Mouse (Mus musculus): Measurements from ENCODE around the gene Ralgapb. TPM values are rescaled to one million over a fixed set of nuclear protein-coding genes. Genes with fewer than 3 reads are reported as not detected.
A peak's percentile ranks its signal among the peaks of the same experiment; 100 is the strongest.
"Not testable (repeated sequence)": the region's sequence is repeated elsewhere in the genome, so short reads cannot be mapped to it uniquely, and the experiment has no call there.

The Ralgapb gene
- polyA plus RNA-seq, 1 experiment, result 18.8 TPM

DNA sequence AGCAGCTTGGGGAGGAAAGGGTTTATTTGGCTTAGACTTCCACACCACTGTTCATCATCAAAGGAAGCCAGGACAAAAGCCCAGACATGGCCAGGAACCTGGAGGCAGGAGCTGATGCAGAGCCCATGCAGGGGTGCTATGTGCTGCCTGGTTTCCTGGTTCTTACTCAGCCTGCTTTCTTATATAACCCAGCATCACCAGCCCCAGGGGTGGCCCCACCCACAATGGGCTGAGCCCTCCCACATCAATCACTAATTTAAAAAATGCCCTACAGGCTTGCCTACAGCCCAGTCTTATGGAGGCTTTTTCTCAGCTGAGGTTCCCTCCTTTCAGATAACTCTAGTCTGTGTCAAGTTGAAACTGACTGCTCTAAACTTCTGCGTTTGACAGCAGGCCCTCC lies 31.8 kb upstream of the Ralgapb start:
- no peak overlapping the region for H3K27ac ChIP-seq (replicated peaks; ENCODE audit: low read depth, low read length)
- H3K4me3 ChIP-seq (ENCODE audit: insufficient read depth, low read depth, low read length), result no peak overlapping the region
- no peaks in the 10 kb centered on the region for H3K4me1 ChIP-seq (ENCODE audit: control insufficient read depth, insufficient read depth, insufficient read length, low read length)

DNA sequence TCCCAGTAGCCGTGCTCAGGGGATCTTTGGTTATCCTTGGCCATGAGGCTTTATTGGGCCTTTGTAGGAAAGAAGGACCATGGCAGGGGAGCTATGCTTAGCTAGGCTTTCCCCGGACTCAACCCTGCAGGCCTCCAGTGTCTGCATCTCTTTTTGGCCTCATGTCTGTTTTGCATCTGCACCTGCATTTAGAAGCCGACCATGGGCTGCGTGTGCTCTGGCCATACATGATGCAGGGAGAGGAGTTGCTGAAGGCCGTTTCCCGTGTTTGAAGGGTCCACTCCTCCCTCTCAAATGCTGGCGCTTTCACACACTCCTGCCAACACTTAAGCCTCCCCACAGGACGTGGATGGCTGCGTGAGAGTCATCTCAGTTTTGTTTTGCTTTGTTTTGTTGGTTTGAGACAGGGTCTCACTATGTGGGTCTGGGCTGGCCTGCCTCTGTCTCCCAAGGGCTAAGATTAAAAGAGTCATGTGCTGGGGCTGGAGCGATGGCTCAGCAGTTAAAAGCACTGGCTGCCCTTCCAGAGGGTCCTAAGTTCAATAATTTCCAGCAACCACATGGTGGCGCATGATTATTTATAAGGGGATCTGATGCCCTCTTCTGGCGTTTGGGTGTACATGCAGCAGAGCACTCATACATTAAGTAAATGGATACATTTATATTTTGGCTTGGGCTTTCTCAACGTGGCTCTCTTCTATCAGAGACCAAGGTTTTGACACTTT lies 30.1 kb upstream of the Ralgapb start:
- Histone ChIP-seq H3K4me3 (ENCODE audit: insufficient read depth, low read depth, low read length) (no peak overlapping the region), H3K27ac (replicated peaks; ENCODE audit: low read depth, low read length) (no peak overlapping the region), H3K4me1 (ENCODE audit: control insufficient read depth, insufficient read depth, insufficient read length, low read length) (no peaks in the 10 kb centered on the region)

DNA sequence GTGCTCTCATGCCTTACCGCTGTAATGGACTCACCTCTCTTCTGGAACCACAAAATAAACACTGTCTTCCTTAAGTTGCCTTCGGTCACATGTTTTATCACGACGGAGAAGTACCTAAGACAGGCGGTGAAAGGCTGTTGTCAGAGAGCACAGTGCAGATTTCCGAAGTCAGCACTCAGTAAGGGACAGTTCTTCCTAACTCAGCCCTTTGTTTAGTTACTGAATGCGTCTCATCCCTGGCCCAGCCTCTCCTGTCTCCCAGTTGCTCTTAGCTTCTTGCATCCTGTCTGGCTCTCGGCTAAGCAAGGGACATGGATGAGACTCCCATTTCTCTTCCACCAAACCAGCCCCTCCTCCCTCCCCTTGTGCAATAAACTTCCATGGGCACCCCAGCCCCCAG lies 23.6 kb upstream of the Ralgapb start:
- H3K4me3 ChIP-seq (ENCODE audit: insufficient read depth, low read depth, low read length), result no peak overlapping the region
- no peak overlapping the region for H3K27ac ChIP-seq (replicated peaks; ENCODE audit: low read depth, low read length)
- H3K4me1 ChIP-seq (ENCODE audit: control insufficient read depth, insufficient read depth, insufficient read length, low read length), result no peaks in the 10 kb centered on the region

DNA sequence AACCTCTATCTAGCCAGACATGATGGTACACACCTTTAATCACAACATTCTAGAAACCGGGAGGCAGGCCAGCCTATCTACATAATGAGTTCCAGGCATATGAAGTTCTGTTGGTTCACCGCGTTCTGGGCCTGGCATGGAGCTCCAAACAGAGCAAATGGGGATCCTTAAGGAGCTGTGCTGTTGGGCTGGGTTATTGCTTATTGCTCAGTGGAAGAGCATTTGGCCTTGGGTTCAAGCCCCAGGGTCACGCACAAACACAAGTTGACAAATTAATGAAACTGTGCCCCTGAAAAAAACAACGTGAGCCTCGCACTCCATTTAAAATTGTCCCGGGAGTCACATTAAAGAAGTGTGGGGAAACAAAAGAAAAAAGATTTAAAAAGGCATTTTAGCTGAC lies 20.2 kb upstream of the Ralgapb start:
- Histone ChIP-seq H3K27ac (replicated peaks; ENCODE audit: low read depth, low read length) (no peak overlapping the region), H3K4me3 (ENCODE audit: insufficient read depth, low read depth, low read length) (no peak overlapping the region), H3K4me1 (ENCODE audit: control insufficient read depth, insufficient read depth, insufficient read length, low read length) (no peaks in the 10 kb centered on the region)

GRCm38 (mm10) chr2:158396369-158396768 lies 13.3 kb upstream of the Ralgapb start:
- Histone ChIP-seq H3K4me1 (ENCODE audit: control insufficient read depth, insufficient read depth, insufficient read length, low read length) (no peaks in the 10 kb centered on the region), H3K27ac (replicated peaks; ENCODE audit: low read depth, low read length) (no peak overlapping the region), H3K4me3 (ENCODE audit: insufficient read depth, low read depth, low read length) (no peak overlapping the region)

GRCm38 (mm10) chr2:158397140-158397539 lies 12.5 kb upstream of the Ralgapb start:
- H3K27ac ChIP-seq (replicated peaks; ENCODE audit: low read depth, low read length); H3K4me3 ChIP-seq (ENCODE audit: insufficient read depth, low read depth, low read length); H3K4me1 ChIP-seq (ENCODE audit: control insufficient read depth, insufficient read depth, insufficient read length, low read length): not testable (repeated sequence)

DNA sequence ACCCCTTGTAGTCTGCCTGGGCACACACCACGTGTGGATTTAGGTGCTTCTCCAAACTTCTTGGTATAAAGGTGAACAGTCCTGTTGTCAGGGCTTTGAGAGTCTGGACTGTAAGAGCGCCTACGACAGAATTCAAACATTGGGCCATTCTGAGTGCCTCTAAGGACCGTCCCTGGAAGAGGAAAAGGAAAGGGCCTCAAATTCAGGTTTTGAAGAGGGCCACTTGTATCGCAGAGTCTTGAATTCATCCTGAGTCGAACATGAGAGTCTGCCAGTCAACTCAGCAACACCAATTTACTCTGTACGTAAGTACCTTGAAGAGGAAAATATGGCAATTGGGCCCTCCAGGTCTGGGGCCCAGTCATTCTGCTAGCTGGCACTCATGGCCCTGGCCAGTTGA lies 6.7 kb upstream of the Ralgapb start:
- H3K27ac ChIP-seq (replicated peaks; ENCODE audit: low read depth, low read length), result no peak overlapping the region
- no peaks in the 10 kb centered on the region for H3K4me1 ChIP-seq (ENCODE audit: control insufficient read depth, insufficient read depth, insufficient read length, low read length)
- no peak overlapping the region for H3K4me3 ChIP-seq (ENCODE audit: insufficient read depth, low read depth, low read length)

GRCm38 (mm10) chr2:158408997-158409594 lies 552 bp upstream of the Ralgapb start:
- Histone ChIP-seq H3K27ac (replicated peaks; ENCODE audit: low read depth, low read length) (0 out of 2 replicates have a peak overlapping the region, but pooled peaks have one; percentile 36), H3K4me1 (ENCODE audit: control insufficient read depth, insufficient read depth, insufficient read length, low read length) (peaks cover 16% of the 10 kb centered on the region), H3K4me3 (ENCODE audit: insufficient read depth, low read depth, low read length) (peak overlapping the region; percentile 59)

DNA sequence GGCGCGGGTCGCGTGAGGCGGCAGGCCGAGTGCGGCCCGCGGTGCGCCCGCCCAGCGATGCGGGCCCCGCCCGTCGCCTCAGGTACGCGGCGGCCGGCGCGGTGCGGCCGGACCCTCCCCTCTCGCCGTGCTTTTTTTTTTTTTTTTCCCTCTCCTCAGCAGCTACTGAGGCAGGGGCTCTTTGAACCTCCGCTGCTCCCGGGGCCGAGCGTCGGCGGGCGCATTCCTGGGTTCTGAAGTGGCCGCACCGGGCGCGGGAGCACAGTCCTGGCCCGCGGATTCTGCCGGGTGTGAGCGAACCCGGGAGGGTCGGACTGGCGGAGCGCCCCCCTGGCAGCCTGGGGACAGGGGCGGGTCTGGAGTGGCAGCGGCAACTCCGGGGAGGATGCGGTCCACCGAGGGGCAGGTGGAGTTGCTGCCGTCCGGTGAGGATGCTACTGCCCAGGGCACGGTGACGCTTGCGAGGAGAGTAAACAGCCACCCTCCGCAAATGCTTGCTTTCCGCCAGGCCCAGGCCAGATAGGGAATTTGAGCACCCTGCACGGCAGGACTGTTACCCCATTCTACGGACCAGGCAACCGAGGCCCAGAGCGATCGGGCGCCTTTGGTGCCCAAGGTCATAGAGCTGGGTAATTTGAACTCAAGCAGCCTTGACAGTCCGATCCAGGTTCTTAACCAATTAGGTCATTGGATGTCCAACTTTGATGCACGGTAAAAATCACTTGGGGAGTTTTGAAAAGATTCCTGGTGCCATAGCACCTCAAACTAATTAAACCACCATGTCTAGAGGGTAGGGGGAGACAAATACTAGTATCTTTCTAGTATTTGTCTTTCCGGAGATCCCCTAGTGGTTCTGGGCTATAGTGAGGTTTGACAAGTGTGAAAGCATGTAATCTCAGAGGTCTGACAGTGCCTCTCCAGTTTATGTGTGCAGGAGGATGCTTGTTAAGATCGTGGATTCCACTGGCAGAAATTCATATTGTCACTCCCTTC lies 670 bp downstream of the Ralgapb start:
- Histone ChIP-seq H3K4me3 (ENCODE audit: insufficient read depth, low read depth, low read length) (peak overlapping the region; percentile 98), H3K4me1 (ENCODE audit: control insufficient read depth, insufficient read depth, insufficient read length, low read length) (peaks cover 16% of the 10 kb centered on the region), H3K27ac (replicated peaks; ENCODE audit: low read depth, low read length) (peak overlapping the region; percentile 77)

- H3K4me1 ChIP-seq (ENCODE audit: control insufficient read depth, insufficient read depth, insufficient read length, low read length), result peaks cover 16% of the 10 kb centered on the region
- no peak overlapping the region for H3K4me3 ChIP-seq (ENCODE audit: insufficient read depth, low read depth, low read length)
- no peak overlapping the region; the same call in 1 of the 2 replicates for H3K27ac ChIP-seq (replicated peaks; ENCODE audit: low read depth, low read length)
Observed at GRCm38 (mm10) chr2:158413240-158413639, 3.6 kb downstream of the Ralgapb start.

DNA sequence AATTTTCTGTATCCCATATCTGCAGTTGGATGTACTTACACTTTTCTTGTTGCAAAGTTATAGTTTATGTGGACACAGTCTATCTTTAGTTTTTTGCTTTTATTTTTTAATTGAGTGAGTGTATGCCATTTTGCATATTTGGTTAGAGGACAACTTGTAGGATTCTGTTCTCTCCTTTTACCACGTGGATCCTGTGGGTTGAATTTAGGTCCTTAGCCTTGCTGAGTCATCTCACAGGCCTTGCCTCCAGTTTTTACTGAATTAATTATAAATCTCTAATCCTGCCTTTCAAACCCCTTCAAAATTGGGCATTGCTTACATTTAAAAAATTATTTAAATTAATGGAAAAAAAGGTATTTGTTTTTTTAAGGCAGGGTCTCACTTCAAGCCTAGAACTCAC lies 6.2 kb downstream of the Ralgapb start:
- Histone ChIP-seq H3K4me3 (ENCODE audit: insufficient read depth, low read depth, low read length) (no peak overlapping the region), H3K4me1 (ENCODE audit: control insufficient read depth, insufficient read depth, insufficient read length, low read length) (peaks cover 13% of the 10 kb centered on the region; the same call in 1 of the 2 replicates), H3K27ac (replicated peaks; ENCODE audit: low read depth, low read length) (no peak overlapping the region)

GRCm38 (mm10) chr2:158418663-158419062 lies 9.0 kb downstream of the Ralgapb start:
- H3K4me3 ChIP-seq (ENCODE audit: insufficient read depth, low read depth, low read length), result no peak overlapping the region
- H3K27ac ChIP-seq (replicated peaks; ENCODE audit: low read depth, low read length), result no peak overlapping the region
- peaks cover 1% of the 10 kb centered on the region; the same call in 1 of the 2 replicates for H3K4me1 ChIP-seq (ENCODE audit: control insufficient read depth, insufficient read depth, insufficient read length, low read length)

DNA sequence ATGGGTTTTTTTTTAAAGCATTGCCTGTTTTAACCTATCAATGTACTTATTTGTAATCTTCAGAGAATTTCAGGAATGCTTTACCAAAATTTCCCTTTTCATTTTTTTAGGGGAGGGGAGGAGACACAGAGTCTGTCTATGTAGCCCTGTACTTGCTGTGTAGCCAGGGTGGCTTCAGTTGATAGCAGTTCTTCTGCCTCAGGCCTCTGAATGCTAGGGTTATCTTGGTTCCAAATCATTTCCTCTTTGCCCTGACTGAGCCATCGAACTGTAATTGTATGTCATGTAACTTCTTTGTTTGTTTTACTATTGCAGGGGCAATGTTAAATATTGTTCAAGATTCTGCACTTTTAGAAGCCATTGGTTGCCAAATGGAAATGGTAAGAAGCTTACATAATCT lies 36.2 kb downstream of the Ralgapb start:
- Histone ChIP-seq H3K4me3 (ENCODE audit: insufficient read depth, low read depth, low read length) (no peak overlapping the region), H3K4me1 (ENCODE audit: control insufficient read depth, insufficient read depth, insufficient read length, low read length) (no peaks in the 10 kb centered on the region), H3K27ac (replicated peaks; ENCODE audit: low read depth, low read length) (no peak overlapping the region)

DNA sequence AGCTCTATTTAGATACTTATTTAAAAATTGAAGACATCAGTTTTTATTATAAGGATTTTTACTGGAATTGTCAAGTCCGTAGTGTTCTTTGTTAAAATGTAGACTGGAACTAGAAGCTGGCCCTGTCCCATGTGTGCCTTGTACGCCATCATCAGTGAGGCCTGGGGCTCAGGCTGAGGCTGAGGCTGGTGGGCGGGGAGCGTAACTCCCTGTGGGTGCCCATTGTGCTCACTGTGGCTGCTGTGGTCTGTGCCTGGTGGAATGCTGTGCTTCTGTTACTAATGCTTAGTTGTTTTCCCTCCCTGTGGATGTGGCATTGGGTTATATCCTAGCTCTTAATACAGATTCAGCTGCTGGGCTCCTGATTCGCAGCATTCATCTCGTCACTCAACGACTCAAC lies 40.2 kb downstream of the Ralgapb start:
- Histone ChIP-seq H3K4me3 (ENCODE audit: insufficient read depth, low read depth, low read length) (no peak overlapping the region), H3K27ac (replicated peaks; ENCODE audit: low read depth, low read length) (no peak overlapping the region), H3K4me1 (ENCODE audit: control insufficient read depth, insufficient read depth, insufficient read length, low read length) (no peaks in the 10 kb centered on the region)

GRCm38 (mm10) chr2:158456451-158456850 lies 46.8 kb downstream of the Ralgapb start:
- no peak overlapping the region for H3K27ac ChIP-seq (replicated peaks; ENCODE audit: low read depth, low read length)

More at GRCm38 (mm10) chr2:158456451-158456850, 46.8 kb downstream of the Ralgapb start:
- Histone ChIP-seq H3K4me1 (ENCODE audit: control insufficient read depth, insufficient read depth, insufficient read length, low read length) (no peaks in the 10 kb centered on the region), H3K4me3 (ENCODE audit: insufficient read depth, low read depth, low read length) (no peak overlapping the region)
